Mouse (Mus musculus): Measurements from ENCODE around the gene Polrmt. TPM values are rescaled to one million over a fixed set of nuclear protein-coding genes. Genes with fewer than 3 reads are reported as not detected.

Polrmt gene
- total and polyA plus RNA-seq, 2 experiments from 2014 or later, result 29.7 to 36.5 TPM

GRCm38 (mm10) chr10:79777103-79777531 is 30.7 kb upstream of the Polrmt start, which contains the start of gene Fstl3:
Fstl3 (plus strand) TSS chr10:79777272.
- Histone ChIP-seq H3K4me2 (ENCODE audit: low read depth, low read length) (peak within 1 kb of the TSS; percentile 47), H3K27ac (no peak within 1 kb of the TSS), H3K9ac (replicated peaks; ENCODE audit: low read length) (no peak within 1 kb of the TSS), H3K4me1 (ENCODE audit: insufficient read depth, low read length) (peaks cover 9% of the 10 kb centered on the region), H3K9me3 (ENCODE audit: low read length) (no peaks in the 10 kb centered on the region), H3K36me3 (ENCODE audit: insufficient read depth, low read length) (no peaks in the 10 kb centered on the region), H3K4me3 (ENCODE audit: low read length) (peak within 1 kb of the TSS; percentile 18), H3K27me3 (ENCODE audit: insufficient read depth, low read length) (peaks cover 14% of the 10 kb centered on the region; the same call in 1 of the 2 replicates)
- no peak for TF ChIP-seq CTCF (IDR thresholded peaks at IDR 0.05; ENCODE audit: low read depth)
- WGBS, result 4% methylated on average over 38 of the region's 39 CpGs
- no peak for ATAC-seq
- no peak for DNase-seq (ENCODE audit: low spot score)

- Histone ChIP-seq H3K9me3 (ENCODE audit: low read length) (no peaks in the 10 kb centered on the region), H3K36me3 (ENCODE audit: insufficient read depth, low read length) (no peaks in the 10 kb centered on the region), H3K4me3 (ENCODE audit: low read length) (no peak overlapping the region), H3K4me1 (ENCODE audit: insufficient read depth, low read length) (peaks cover 5% of the 10 kb centered on the region; the same call in 1 of the 2 replicates), H3K4me2 (ENCODE audit: low read depth, low read length) (no peak overlapping the region), H3K27ac (no peak overlapping the region), H3K9ac (replicated peaks; ENCODE audit: low read length) (no peak overlapping the region), H3K27me3 (ENCODE audit: insufficient read depth, low read length) (peaks cover 14% of the 10 kb centered on the region; the same call in 1 of the 2 replicates)
- TF ChIP-seq CTCF (IDR thresholded peaks at IDR 0.05; ENCODE audit: low read depth), result peak; percentile 50
- 55% methylated on average over 5 of the region's 5 CpGs for WGBS
- DNase-seq (ENCODE audit: low spot score), result no peak
- no peak for ATAC-seq
Observed at GRCm38 (mm10) chr10:79774486-79775279, 28.3 kb upstream of the Polrmt start.

GRCm38 (mm10) chr10:79773208-79773607 is 26.8 kb upstream of the Polrmt start:
- H3K4me3 ChIP-seq (ENCODE audit: low read length), result no peak overlapping the region
- peaks cover 14% of the 10 kb centered on the region; the same call in 1 of the 2 replicates for H3K27me3 ChIP-seq (ENCODE audit: insufficient read depth, low read length)
- no peak for DNase-seq (ENCODE audit: low spot score)
- no peak for TF ChIP-seq CTCF (IDR thresholded peaks at IDR 0.05; ENCODE audit: low read depth)
- ATAC-seq, result no peak
- H3K9me3 ChIP-seq (ENCODE audit: low read length), result no peaks in the 10 kb centered on the region
- no peaks in the 10 kb centered on the region for H3K36me3 ChIP-seq (ENCODE audit: insufficient read depth, low read length)
- H3K9ac ChIP-seq (replicated peaks; ENCODE audit: low read length), result no peak overlapping the region
- no peak overlapping the region for H3K27ac ChIP-seq
- 74% methylated on average over 2 of the region's 2 CpGs for WGBS
- peaks cover 6% of the 10 kb centered on the region; the same call in 1 of the 2 replicates for H3K4me1 ChIP-seq (ENCODE audit: insufficient read depth, low read length)
- no peak overlapping the region for H3K4me2 ChIP-seq (ENCODE audit: low read depth, low read length)

GRCm38 (mm10) chr10:79772320-79772719 is 25.9 kb upstream of the Polrmt start:
- no peak for TF ChIP-seq CTCF (IDR thresholded peaks at IDR 0.05; ENCODE audit: low read depth)
- Histone ChIP-seq H3K4me1 (ENCODE audit: insufficient read depth, low read length) (peaks cover 11% of the 10 kb centered on the region; the same call in 1 of the 2 replicates), H3K9ac (replicated peaks; ENCODE audit: low read length) (no peak overlapping the region), H3K4me2 (ENCODE audit: low read depth, low read length) (no peak overlapping the region), H3K36me3 (ENCODE audit: insufficient read depth, low read length) (no peaks in the 10 kb centered on the region), H3K9me3 (ENCODE audit: low read length) (no peaks in the 10 kb centered on the region), H3K27ac (no peak overlapping the region), H3K4me3 (ENCODE audit: low read length) (no peak overlapping the region), H3K27me3 (ENCODE audit: insufficient read depth, low read length) (peaks cover 10% of the 10 kb centered on the region; the same call in 1 of the 2 replicates)
- DNase-seq (ENCODE audit: low spot score) (no peak), ATAC-seq (no peak)
- 94% methylated on average over 3 of the region's 3 CpGs for WGBS

- peaks cover 17% of the 10 kb centered on the region for H3K4me1 ChIP-seq (ENCODE audit: insufficient read depth, low read length)
- no peak for TF ChIP-seq CTCF (IDR thresholded peaks at IDR 0.05; ENCODE audit: low read depth)
- no peak overlapping the region for H3K27ac ChIP-seq
- H3K9me3 ChIP-seq (ENCODE audit: low read length), result no peaks in the 10 kb centered on the region
- H3K9ac ChIP-seq (replicated peaks; ENCODE audit: low read length), result no peak overlapping the region
- no peak for DNase-seq (ENCODE audit: low spot score)
- H3K36me3 ChIP-seq (ENCODE audit: insufficient read depth, low read length), result no peaks in the 10 kb centered on the region
- no peak overlapping the region for H3K4me2 ChIP-seq (ENCODE audit: low read depth, low read length)
- no peak for ATAC-seq
- no peaks in the 10 kb centered on the region for H3K27me3 ChIP-seq (ENCODE audit: insufficient read depth, low read length)
- 34% methylated on average over 4 of the region's 4 CpGs for WGBS
- no peak overlapping the region for H3K4me3 ChIP-seq (ENCODE audit: low read length)
Observed at GRCm38 (mm10) chr10:79769329-79769728, 22.9 kb upstream of the Polrmt start.

- TF ChIP-seq CTCF (IDR thresholded peaks at IDR 0.05; ENCODE audit: low read depth), result peak; percentile 98
- Histone ChIP-seq H3K9me3 (ENCODE audit: low read length) (no peaks in the 10 kb centered on the region), H3K4me2 (ENCODE audit: low read depth, low read length) (peak overlapping the region; percentile 70), H3K9ac (replicated peaks; ENCODE audit: low read length) (no peak overlapping the region), H3K36me3 (ENCODE audit: insufficient read depth, low read length) (no peaks in the 10 kb centered on the region), H3K27me3 (ENCODE audit: insufficient read depth, low read length) (no peaks in the 10 kb centered on the region), H3K27ac (0 out of 2 replicates have a peak overlapping the region, but pooled peaks have one; percentile 95), H3K4me3 (ENCODE audit: low read length) (no peak overlapping the region), H3K4me1 (ENCODE audit: insufficient read depth, low read length) (peaks cover 17% of the 10 kb centered on the region)
- DNase-seq (ENCODE audit: low spot score) (peak; percentile 82), ATAC-seq (no peak)
- WGBS, result 1% methylated on average over 5 of the region's 5 CpGs
Observed at GRCm38 (mm10) chr10:79768400-79768799, 22.0 kb upstream of the Polrmt start.

All from hindbrain, postnatal 0 days (tissue).